Mouse (Mus musculus) right cerebral cortex, postnatal 36 days (tissue): Measurements from ENCODE around the gene Trank1.
A peak's percentile ranks its signal among the peaks of the same experiment; 100 is the strongest.

Experiments
- DNase-seq, 2 experiments: peaks; one replicate each; pipeline ENCODE4 v3.0.0; 2022; ENCODE audit warnings: low spot score in 2 of 2, mixed read lengths in 1 of 2

Gene Trank1

DNA sequence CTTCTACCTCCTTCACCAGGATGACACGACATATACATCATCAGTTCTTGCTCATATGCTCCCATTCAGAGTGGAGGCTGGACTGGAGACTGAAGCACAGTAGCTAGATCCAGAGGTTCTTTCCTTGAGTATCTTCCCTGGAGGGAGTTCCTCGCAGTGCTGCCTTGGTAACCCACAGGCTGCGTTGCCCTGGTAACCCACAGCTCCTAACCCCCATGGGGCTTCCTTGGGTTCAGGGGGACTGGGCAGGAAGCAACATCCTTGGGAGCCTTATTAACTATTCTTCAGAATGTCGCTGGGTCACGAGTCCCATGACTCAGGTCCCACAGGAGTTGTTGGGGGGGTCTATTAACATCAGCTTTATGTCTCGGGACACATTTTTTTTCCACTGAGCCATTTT lies 113.6 kb downstream of the Trank1 start:
- no peak for DNase-seq

DNA sequence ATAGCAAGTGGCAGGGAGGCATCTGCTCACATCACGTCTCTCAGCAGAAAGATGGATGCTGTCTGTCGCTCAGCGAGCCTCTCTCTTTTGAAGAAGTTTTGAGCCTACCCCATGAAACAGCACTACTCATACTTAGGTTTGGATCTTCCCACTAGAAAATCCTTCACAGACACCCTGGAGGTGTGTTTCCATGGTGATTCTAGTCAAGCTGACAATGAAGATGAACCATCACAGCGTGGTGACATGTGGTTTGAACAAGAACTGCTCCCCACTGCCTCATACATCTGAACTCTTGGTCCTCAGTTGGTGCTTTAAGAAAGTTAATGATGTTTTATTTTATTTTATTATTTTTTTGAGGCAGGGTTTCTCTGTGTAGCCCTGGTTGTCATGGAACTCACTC lies 114.4 kb downstream of the Trank1 start:
- DNase-seq = no peak

DNA sequence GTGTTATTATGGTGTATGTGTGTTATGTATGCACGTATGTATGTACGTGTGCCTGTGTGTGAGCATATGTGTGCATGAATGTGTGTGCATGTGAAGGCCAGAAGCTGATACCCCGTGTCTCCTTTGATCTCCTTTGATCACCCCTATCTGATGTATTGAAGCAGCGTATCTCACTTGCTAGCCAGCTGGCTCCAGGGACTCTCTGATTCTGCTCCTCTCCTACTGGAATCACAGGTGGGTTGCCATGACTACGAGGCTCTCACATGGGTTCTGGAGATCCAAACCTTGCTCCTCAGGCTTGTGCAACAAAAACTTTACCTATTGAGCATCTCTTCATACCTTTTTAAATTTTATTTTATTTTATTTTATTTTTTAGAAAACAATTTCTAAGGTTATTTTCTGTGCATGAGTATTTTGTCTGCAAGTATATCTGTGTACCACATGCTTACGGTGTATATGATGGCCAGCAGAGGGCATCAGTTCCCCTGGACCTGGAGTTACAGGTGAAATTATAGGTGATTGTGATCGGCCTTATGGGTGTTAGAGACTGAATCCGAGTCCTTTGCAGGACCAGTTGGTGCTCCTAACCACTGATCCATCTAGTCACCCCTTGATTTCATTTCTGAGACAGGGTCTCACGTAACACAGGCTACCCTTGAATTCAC lies 116.5 kb downstream of the Trank1 start:
- no peak for DNase-seq

DNA sequence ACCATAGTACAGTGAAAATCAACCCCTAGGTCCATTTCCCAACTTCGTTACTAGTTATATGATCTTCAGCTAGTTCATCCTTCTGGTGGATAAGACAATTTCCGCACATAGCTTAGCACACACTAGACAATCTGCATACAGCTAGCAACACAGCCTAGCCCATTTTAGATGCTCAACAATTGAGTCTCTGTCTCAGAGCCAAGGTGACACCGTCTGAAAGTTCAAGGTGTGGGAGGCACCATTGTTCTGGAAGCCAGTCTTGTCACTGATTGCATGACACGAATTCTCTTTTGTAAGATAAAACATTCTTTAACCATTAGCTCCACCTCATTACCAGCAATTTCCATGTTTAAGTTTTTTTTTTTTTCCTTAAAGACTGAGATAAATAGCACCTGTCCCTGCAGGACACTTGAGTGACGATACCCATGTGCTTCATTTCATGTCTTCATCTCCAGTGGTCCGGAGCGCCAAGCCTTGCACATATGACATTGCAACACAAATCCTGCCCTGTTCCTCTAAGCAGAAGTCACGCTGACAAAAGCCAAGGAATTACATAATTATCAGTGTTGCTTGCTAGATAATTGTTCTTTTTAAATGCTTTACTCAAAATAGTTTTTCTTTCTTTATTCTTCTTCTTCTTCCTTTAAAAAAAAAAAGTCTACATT lies 117.3 kb downstream of the Trank1 start:
- DNase-seq = no peak

DNA sequence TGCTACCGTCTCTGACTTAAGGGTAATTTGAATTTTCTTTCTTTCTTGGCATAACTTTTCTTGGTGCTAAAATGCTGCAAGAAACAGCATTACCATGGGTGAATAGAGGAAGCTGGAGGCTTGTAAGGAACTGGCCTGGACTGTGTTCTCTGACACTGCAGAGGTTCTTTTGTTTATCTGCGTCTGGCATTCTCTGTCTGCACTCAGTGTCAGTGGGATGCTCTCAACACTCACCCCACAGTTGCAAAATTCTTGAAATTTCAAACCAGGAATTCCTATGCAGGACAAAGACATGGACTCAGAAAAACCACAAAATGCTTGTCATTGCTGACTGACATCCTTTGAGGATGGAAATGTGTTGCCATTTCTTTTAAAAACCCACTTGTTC lies 117.8 kb downstream of the Trank1 start:
- DNase-seq = no peak

DNA sequence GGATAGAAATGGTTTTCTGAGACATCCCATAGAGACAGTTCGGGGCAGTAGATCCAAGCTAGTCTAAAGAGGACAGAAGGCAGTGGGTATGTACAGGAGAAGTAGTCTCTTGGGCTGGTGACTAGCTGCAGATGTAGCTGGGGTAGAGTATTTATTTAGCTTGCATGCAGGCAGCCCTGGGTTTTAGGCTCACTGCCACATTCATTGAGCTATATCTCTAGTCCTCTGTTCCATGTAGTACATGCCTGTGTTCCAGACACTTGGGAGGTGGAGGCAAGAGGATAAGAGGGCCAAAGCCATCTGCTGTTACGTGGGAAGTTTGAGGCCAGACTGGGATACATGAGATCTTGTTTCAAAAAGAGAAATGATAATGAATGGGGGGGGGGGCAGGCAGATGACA lies 123.9 kb downstream of the Trank1 start:
- no peak for DNase-seq

DNA sequence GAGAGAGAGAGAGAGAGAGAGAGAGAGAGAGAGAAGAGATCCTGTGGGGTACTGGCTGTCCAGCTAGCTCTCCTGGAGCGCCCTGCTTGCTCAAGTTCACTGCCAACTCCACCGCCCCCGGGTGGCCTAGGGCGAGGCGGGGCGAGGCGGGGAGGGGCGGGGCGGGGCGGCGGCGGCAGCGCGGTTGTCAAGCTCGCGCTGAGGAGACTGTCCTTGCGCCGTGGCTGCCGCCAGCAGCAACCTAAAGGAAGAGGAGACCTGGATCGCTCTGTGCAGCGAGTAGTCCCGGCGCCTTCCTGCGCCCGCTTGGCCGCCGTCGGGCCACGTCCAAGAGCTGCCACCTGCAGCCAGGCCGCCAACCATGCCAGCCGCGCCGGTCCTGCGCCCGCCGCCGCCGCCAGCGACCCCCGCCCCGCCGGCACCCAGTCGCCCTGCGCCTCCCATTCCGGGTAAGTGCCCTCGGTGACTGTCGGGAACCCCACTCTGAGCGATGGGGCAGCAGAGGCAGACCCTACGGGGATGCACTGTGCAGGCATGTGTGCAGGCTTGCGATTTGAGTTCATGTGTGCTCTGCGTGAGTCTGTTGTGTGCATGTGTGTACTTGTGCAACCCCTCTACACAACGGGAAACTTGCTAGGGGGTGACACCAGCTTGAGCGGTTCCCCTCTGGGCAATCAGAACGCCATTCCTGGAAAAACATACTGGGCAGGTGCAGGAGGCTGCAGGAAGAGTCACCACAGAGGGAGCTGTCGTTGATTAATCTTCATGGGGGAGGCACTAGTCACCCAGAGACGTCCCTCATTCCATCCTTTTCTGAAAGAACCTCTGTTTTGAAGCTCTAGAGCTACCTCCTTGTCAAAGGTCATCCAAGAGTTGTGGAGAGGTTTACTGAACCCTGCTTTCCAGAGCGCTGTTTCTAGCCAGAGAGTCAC lies 127.6 kb downstream of the Trank1 start, which contains the start of gene Dclk3:
Gene Dclk3 (plus strand): TSS at position 178 of the 932 bp plus-strand sequence.
- DNase-seq = no peak

DNA sequence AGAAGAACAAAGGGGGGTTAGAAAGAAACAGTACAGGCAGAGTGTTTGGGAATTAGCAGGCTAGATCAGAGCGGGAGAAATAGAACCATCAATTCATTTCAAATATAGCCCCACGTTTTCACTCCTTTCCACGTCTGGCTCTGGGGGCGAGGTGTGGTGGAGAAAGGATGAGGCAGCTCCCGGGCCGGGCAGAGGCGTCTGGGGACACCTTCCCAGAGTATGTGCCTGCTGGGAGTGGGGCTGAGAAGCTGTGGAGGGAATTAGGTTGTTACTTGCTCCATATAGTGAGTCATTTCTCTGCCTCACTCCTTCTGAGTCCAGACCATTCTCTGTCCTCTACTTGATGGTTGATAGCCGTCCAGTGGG lies 128.3 kb downstream of the Trank1 start:
- DNase-seq = peak; percentile 59 to 80

DNA sequence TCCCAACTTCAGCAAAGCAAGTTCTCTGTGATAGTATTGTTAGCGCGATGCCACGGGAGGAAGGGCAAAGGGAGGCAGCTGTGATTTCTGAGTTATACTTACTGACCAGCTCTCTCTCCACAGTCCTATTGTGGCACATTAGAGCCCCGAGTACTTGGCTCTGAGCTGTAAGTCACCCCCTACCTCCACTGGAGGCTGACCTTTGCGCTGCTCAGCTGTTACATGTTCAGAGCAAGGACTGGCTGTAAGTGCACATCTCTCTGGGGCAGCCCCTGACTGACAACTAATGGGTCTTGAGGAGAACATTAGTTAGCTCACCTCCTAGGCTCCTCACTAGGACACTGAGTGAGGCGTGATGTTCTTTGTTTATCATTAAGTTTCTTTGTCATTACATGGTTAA lies 128.9 kb downstream of the Trank1 start:
- DNase-seq = no peak

DNA sequence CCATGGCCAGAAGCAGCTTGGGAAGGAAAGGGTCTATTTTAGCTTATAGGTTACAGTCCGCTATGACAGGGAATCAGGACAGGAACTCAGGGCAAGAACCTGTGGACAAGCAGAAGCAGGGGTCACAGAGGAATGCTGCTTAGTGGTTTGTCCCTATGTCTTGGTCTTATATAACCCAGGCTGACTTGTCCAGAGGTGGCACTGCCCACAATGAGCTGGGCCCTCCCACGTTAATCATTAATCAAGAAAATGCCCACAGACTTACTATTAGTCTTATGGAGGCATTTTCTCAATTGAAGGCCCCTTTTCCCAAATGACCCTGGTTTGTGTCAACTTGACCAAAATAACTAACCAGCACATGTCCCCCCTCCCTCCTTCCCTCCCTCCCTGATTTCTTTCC lies 129.6 kb downstream of the Trank1 start:
- DNase-seq = no peak
